Mouse (Mus musculus) liver, embryonic 11.5 days (tissue): ENCODE data around the gene N4bp2. TPM values are rescaled to one million over a fixed set of nuclear protein-coding genes. Genes with fewer than 3 reads are reported as not detected.

ENCODE experiments used
- ATAC-seq: fragments of 200-750 bp; cut with Nextera tagmentation; replicated peaks from 2 replicates; pipeline ENCODE4 v1.8.0; 2017; ENCODE audit warnings: moderate number of reproducible peaks, mild to moderate bottlenecking, moderate TSS enrichment, moderate library complexity; ENCODE audit not compliant: low FRiP score
- DNase-seq: peaks from one replicate; pipeline ENCODE4 v3.0.0-alpha.2; 2017; ENCODE audit warnings: low spot score
- H3K27ac ChIP-seq: fragments of 300-500 bp; sonication (generic); 2 replicates; pipeline ENCODE4 v1.5.1; 2014; ENCODE audit warnings: mild to moderate bottlenecking, low read depth, low read length, control low read depth
- H3K27me3 ChIP-seq: fragments of 300-500 bp; sonication (generic); replicated peaks from 2 replicates; pipeline ENCODE4 v1.6.1; 2014; ENCODE audit warnings: low read length, mixed read lengths; ENCODE audit not compliant: control insufficient read depth, insufficient read depth
- H3K36me3 ChIP-seq: fragments of 300-500 bp; sonication (generic); 2 replicates; pipeline ENCODE4 v1.6.1; 2014; ENCODE audit warnings: mild to moderate bottlenecking, low read length, moderate library complexity, mixed read lengths; ENCODE audit not compliant: control insufficient read depth, insufficient read depth
- H3K4me1 ChIP-seq: fragments of 300-500 bp; sonication (generic); replicated peaks from 2 replicates; pipeline ENCODE4 v1.6.1; 2014; ENCODE audit warnings: low read length, mixed read lengths; ENCODE audit not compliant: control insufficient read depth, insufficient read depth
- H3K4me2 ChIP-seq: fragments of 300-500 bp; sonication (generic); 2 replicates; pipeline ENCODE4 v1.6.1; 2014; ENCODE audit warnings: mild to moderate bottlenecking, control low read depth, moderate library complexity
- H3K4me3 ChIP-seq: fragments of 300-500 bp; sonication (generic); 2 replicates; pipeline ENCODE4 v1.5.1; 2014; ENCODE audit warnings: low read depth, low read length, control low read depth
- H3K9ac ChIP-seq: fragments of 300-500 bp; sonication (generic); 2 replicates; pipeline ENCODE4 v1.6.1; 2014; ENCODE audit warnings: low read depth, low read length, control low read depth
- H3K9me3 ChIP-seq: fragments of 300-500 bp; sonication (generic); 2 replicates; pipeline ENCODE4 v1.6.1; 2016; ENCODE audit warnings: low read length, inconsistent platforms, mixed read lengths; ENCODE audit not compliant: control insufficient read depth
- WGBS: fragments of 180-500 bp; shearing (Covaris S2); extraction: QIAGEN DNeasy Blood & Tissue Kit; methylation state at CpG from one replicate; pipeline ENCODE4 v1.1.7; 2014; 5-methylcytosine and 5-hydroxymethylcytosine counted together
- polyA plus RNA-seq: library from polyadenylated mRNA; unstranded; fragments of >200 nt; fragmentation: Nextera tagmentation; extraction: Ambion mirVana; gene quantifications from 2 replicates; pipeline ENCODE4 v1.2.1, GENCODE M21; 2014

The N4bp2 gene
- polyA plus RNA-seq, 1 experiment from 2014 or later: 28.2 TPM

GRCm38 (mm10) chr5:65860281-65861000 is 97.1 kb downstream of the N4bp2 start:
- Histone ChIP-seq H3K9me3 (no peaks in the 10 kb centered on the region), H3K27me3 (no peaks in the 10 kb centered on the region), H3K4me3 (no peak overlapping the region), H3K36me3 (no peaks in the 10 kb centered on the region), H3K27ac (no peak overlapping the region), H3K9ac (no peak overlapping the region), H3K4me2 (no peak overlapping the region), H3K4me1 (peaks cover 7% of the 10 kb centered on the region; the same call in 1 of the 2 replicates)
- 50% methylated on average over 12 of the region's 12 CpGs for WGBS
- DNase-seq (no peak), ATAC-seq (no peak)

- no peak for DNase-seq
- no peak for ATAC-seq
- no peaks in the 10 kb centered on the region for H3K36me3 ChIP-seq
- no peaks in the 10 kb centered on the region for H3K27me3 ChIP-seq
- no peak within 1 kb of the TSS for H3K4me2 ChIP-seq
- H3K9me3 ChIP-seq: no peaks in the 10 kb centered on the region
- no peak within 1 kb of the TSS for H3K9ac ChIP-seq
- H3K4me3 ChIP-seq: no peak within 1 kb of the TSS
- WGBS: 64% methylated on average over 10 of the region's 10 CpGs
- H3K27ac ChIP-seq: no peak within 1 kb of the TSS
- peaks cover 4% of the 10 kb centered on the region; the same call in 1 of the 2 replicates for H3K4me1 ChIP-seq
Observed at GRCm38 (mm10) chr5:65861154-65861944, 98.0 kb downstream of the N4bp2 start, which contains the start of gene Rhoh. Gene Rhoh, plus strand, starts transcription at chr5:65861213.

- ATAC-seq: no peak
- no peaks in the 10 kb centered on the region for H3K27me3 ChIP-seq
- H3K9me3 ChIP-seq: no peaks in the 10 kb centered on the region
- no peak overlapping the region for H3K27ac ChIP-seq
- 84% methylated on average over 7 of the region's 7 CpGs for WGBS
- no peak overlapping the region for H3K9ac ChIP-seq
- H3K36me3 ChIP-seq: no peaks in the 10 kb centered on the region
- H3K4me1 ChIP-seq: peaks cover 4% of the 10 kb centered on the region; the same call in 1 of the 2 replicates
- H3K4me3 ChIP-seq: no peak overlapping the region
- H3K4me2 ChIP-seq: no peak overlapping the region
- no peak for DNase-seq
Observed at GRCm38 (mm10) chr5:65862217-65862927, 99.1 kb downstream of the N4bp2 start.

GRCm38 (mm10) chr5:65863349-65863749 is 100.0 kb downstream of the N4bp2 start:
- H3K4me3 ChIP-seq: peak overlapping the region; percentile 10; the same call in 1 of the 2 replicates
- no peak for DNase-seq
- WGBS: 53% methylated on average over 12 of the region's 12 CpGs
- no peak for ATAC-seq
- H3K9me3 ChIP-seq: no peaks in the 10 kb centered on the region
- H3K9ac ChIP-seq: no peak overlapping the region
- no peak overlapping the region for H3K27ac ChIP-seq
- H3K27me3 ChIP-seq: no peaks in the 10 kb centered on the region
- H3K4me2 ChIP-seq: peak overlapping the region; percentile 37
- H3K36me3 ChIP-seq: no peaks in the 10 kb centered on the region
- peaks cover 4% of the 10 kb centered on the region; the same call in 1 of the 2 replicates for H3K4me1 ChIP-seq

- H3K27ac ChIP-seq: no peak overlapping the region
- H3K27me3 ChIP-seq: no peaks in the 10 kb centered on the region
- DNase-seq: no peak
- no peak overlapping the region for H3K4me3 ChIP-seq
- peak overlapping the region; percentile 38 for H3K4me2 ChIP-seq
- H3K9ac ChIP-seq: no peak overlapping the region
- H3K9me3 ChIP-seq: no peaks in the 10 kb centered on the region
- no peaks in the 10 kb centered on the region; the same call in 1 of the 2 replicates for H3K4me1 ChIP-seq
- no peak for ATAC-seq
- H3K36me3 ChIP-seq: no peaks in the 10 kb centered on the region
- 87% methylated on average over 7 of the region's 7 CpGs for WGBS
Observed at GRCm38 (mm10) chr5:65864486-65864885, 101.2 kb downstream of the N4bp2 start.

GRCm38 (mm10) chr5:65864946-65865345 is 101.6 kb downstream of the N4bp2 start:
- WGBS: 70% methylated on average over 3 of the region's 3 CpGs
- Histone ChIP-seq H3K4me2 (peak overlapping the region; percentile 38; the same call in 1 of the 2 replicates), H3K9me3 (no peaks in the 10 kb centered on the region), H3K9ac (no peak overlapping the region), H3K27ac (no peak overlapping the region), H3K36me3 (no peaks in the 10 kb centered on the region), H3K27me3 (no peaks in the 10 kb centered on the region), H3K4me3 (no peak overlapping the region), H3K4me1 (no peaks in the 10 kb centered on the region; the same call in 1 of the 2 replicates)
- DNase-seq: no peak
- ATAC-seq: no peak

GRCm38 (mm10) chr5:65866591-65866990 is 103.3 kb downstream of the N4bp2 start:
- no peaks in the 10 kb centered on the region for H3K36me3 ChIP-seq
- no peak overlapping the region for H3K4me3 ChIP-seq
- H3K9ac ChIP-seq: no peak overlapping the region
- no peak overlapping the region for H3K27ac ChIP-seq
- DNase-seq (no peak), ATAC-seq (no peak)
- no peaks in the 10 kb centered on the region; the same call in 1 of the 2 replicates for H3K4me1 ChIP-seq
- 87% methylated on average over 6 of the region's 6 CpGs for WGBS
- no peak overlapping the region for H3K4me2 ChIP-seq
- H3K27me3 ChIP-seq: no peaks in the 10 kb centered on the region
- H3K9me3 ChIP-seq: no peaks in the 10 kb centered on the region

- no peak overlapping the region for H3K4me3 ChIP-seq
- 54% methylated on average over 7 of the region's 7 CpGs for WGBS
- H3K27me3 ChIP-seq: no peaks in the 10 kb centered on the region
- no peak overlapping the region for H3K4me2 ChIP-seq
- no peak for ATAC-seq
- H3K9me3 ChIP-seq: no peaks in the 10 kb centered on the region
- H3K36me3 ChIP-seq: no peaks in the 10 kb centered on the region
- H3K27ac ChIP-seq: no peak overlapping the region
- no peak for DNase-seq
- H3K9ac ChIP-seq: no peak overlapping the region
- H3K4me1 ChIP-seq: no peaks in the 10 kb centered on the region; the same call in 1 of the 2 replicates
Observed at GRCm38 (mm10) chr5:65867380-65868116, 104.2 kb downstream of the N4bp2 start.
